Mouse (Mus musculus): ENCODE measurements around the gene Orc1. TPM values are rescaled to one million over a fixed set of nuclear protein-coding genes. Genes with fewer than 3 reads are reported as not detected.

The Orc1 gene
- polyA plus RNA-seq, 1 experiment from 2014 or later, result 3.1 TPM

DNA sequence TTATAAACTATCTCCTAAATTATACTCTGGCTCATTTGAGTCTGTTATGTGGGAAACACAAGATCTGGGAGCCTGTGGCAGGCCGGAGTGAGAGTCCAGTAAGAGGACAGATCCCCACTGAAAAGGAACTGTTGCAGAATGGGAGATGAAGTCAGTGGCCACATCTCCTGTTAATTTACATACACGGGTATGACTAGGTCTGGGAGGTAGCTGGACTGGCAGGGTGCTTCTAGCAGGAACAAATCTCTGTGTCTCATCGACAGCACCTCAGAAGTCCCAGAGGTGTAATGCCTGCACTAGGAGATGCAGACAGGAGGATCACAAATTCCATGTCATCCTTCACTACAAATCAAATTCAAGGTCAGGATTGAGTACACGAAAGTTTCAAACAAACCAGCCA lies 39.4 kb downstream of the Orc1 start:
- WGBS, result 72% methylated on average over 4 of the region's 4 CpGs
- Histone ChIP-seq H3K4me3 (peak overlapping the region; percentile 87), H3K27me3 (no peaks in the 10 kb centered on the region), H3K4me2 (peak overlapping the region; percentile 68), H3K9ac (no peak overlapping the region), H3K36me3 (no peaks in the 10 kb centered on the region), H3K27ac (no peak overlapping the region), H3K9me3 (replicated peaks) (no peaks in the 10 kb centered on the region), H3K4me1 (replicated peaks) (peaks cover 13% of the 10 kb centered on the region)
- ATAC-seq (replicated peaks; ENCODE audit: insufficient number of reproducible peaks, insufficient read depth, low FRiP score, low read depth), result no peak

DNA sequence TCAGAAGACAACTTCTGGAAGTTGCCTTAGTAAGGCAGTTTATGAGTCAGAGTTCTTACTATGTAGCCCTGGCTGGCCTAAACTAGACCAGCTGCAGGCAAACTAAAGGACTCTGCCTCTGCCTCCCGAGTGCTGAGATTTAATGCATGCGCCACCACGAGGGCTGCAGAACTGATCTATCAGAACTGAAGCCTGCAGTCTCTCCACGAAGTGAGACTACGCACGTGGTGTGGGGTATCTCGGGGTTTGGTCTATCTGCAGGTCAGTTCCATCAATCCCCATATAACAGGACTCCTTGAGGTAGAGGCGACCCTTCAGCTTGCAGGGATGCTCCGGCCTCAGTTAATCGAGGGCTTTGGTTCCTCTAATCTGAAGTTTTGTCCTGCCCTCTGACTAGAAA lies 39.9 kb downstream of the Orc1 start:
- no peaks in the 10 kb centered on the region for H3K27me3 ChIP-seq
- peaks cover 4% of the 10 kb centered on the region; the same call in 1 of the 2 replicates for H3K36me3 ChIP-seq
- peak overlapping the region; percentile 68 for H3K4me2 ChIP-seq
- peak overlapping the region; percentile 95 for H3K9ac ChIP-seq
- H3K4me1 ChIP-seq (replicated peaks), result peaks cover 13% of the 10 kb centered on the region
- H3K4me3 ChIP-seq, result peak overlapping the region; percentile 87
- peak overlapping the region; percentile 84 for H3K27ac ChIP-seq
- WGBS, result 2% methylated on average over 10 of the region's 10 CpGs
- H3K9me3 ChIP-seq (replicated peaks), result no peaks in the 10 kb centered on the region
- ATAC-seq (replicated peaks; ENCODE audit: insufficient number of reproducible peaks, insufficient read depth, low FRiP score, low read depth), result peak; percentile 28; the same call in 1 of the 2 replicates

DNA sequence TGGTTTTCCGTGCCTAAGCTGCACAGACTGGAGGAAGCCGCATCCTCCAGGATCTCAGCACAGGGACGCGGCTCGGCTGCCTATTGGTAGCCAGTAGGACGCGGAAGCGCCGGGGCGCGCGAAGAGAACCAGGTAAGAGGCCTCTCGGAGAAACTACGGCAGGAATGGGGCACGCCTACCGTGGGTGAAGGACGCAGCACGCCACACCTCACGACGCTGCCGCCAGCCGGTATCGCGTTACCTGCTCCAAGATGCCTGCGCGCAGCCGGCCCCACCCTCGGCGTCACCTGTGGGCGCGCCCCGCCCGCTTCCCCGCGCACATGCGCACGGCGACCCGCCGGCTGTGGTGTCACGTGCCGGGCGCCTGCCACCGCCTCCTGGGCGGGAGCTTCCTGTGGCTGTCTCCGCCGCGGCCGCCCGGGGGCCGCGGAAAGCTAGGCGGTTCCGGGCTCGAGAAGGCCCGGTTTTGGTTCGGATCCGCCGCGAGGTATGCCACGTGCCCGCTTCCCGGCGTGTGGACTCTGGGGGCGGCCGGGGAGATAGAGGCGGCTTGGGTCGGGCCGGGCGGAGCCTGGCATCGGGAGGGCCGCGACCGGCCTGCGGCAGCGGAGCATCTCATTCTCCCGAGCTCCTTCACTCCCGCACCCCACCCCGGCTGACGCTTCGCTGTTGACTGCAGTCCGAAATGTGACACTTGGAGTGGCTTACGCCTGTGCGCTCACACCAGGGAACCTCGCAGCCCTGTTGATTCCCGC lies 40.5 kb downstream of the Orc1 start, which contains the start of gene Cc2d1b:
Gene Cc2d1b, plus strand, starts transcription at position 354 of the 755 bp plus-strand sequence.
- Histone ChIP-seq H3K4me3 (peak within 1 kb of the TSS; percentile 87), H3K27me3 (no peaks in the 10 kb centered on the region), H3K4me2 (peak within 1 kb of the TSS; percentile 68), H3K36me3 (peaks cover 9% of the 10 kb centered on the region), H3K9me3 (replicated peaks) (no peaks in the 10 kb centered on the region), H3K27ac (peak within 1 kb of the TSS; percentile 84), H3K4me1 (replicated peaks) (peaks cover 13% of the 10 kb centered on the region), H3K9ac (peak within 1 kb of the TSS; percentile 95)
- under 1% methylated on average over 86 of the region's 86 CpGs for WGBS
- peak; percentile 93 for ATAC-seq (replicated peaks; ENCODE audit: insufficient number of reproducible peaks, insufficient read depth, low FRiP score, low read depth)

DNA sequence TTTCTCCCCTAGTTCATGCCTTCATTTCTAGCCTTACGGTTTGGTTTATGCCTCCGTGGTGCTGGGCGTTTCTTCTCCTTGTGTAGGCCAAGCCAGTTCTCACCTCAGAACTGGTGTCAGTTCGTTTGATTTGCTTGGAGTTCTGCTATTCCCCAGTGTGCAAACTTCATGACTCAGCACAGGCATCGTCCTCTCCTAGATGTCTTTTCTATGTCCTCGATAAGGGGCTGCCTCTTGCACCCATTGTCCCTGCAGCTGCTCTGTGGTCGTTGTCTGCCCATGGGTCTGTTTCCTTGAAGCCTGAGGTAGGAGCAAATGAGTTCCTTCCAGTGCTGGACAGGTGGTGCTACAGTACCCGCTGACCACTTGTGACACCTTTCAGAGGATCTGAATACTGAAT lies 41.3 kb downstream of the Orc1 start:
- no peaks in the 10 kb centered on the region for H3K9me3 ChIP-seq (replicated peaks)
- H3K4me2 ChIP-seq, result peak overlapping the region; percentile 68
- H3K4me3 ChIP-seq, result peak overlapping the region; percentile 87
- peak overlapping the region; percentile 95 for H3K9ac ChIP-seq
- peaks cover 13% of the 10 kb centered on the region for H3K4me1 ChIP-seq (replicated peaks)
- H3K27me3 ChIP-seq, result no peaks in the 10 kb centered on the region
- H3K27ac ChIP-seq, result peak overlapping the region; percentile 84
- peaks cover 16% of the 10 kb centered on the region for H3K36me3 ChIP-seq
- WGBS, result 16% methylated on average over 8 of the region's 8 CpGs
- no peak for ATAC-seq (replicated peaks; ENCODE audit: insufficient number of reproducible peaks, insufficient read depth, low FRiP score, low read depth)

DNA sequence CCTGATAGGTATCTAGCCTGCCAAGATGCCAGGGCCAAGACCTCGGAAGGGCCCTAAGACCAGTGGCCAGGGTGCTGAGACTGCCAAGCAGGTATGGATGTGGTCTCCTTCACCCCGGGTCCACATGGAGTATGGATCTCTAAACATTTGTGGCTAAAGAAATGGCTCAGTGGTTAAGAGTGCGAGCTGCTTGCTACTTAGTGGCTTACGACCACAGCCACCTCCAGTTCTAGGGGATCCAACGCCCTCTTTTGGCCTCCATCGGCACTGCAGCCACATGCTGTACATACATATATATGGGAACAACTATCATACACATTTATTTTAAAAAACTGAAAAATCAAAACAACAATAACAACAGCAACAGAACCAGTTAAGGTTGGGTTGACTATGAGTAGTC lies 42.3 kb downstream of the Orc1 start:
- no peaks in the 10 kb centered on the region for H3K27me3 ChIP-seq
- no peak overlapping the region for H3K4me3 ChIP-seq
- no peak overlapping the region for H3K4me2 ChIP-seq
- H3K27ac ChIP-seq, result no peak overlapping the region
- peaks cover 13% of the 10 kb centered on the region for H3K4me1 ChIP-seq (replicated peaks)
- WGBS, result 90% methylated on average over 6 of the region's 6 CpGs
- no peak overlapping the region for H3K9ac ChIP-seq
- peaks cover 23% of the 10 kb centered on the region for H3K36me3 ChIP-seq
- no peak for ATAC-seq (replicated peaks; ENCODE audit: insufficient number of reproducible peaks, insufficient read depth, low FRiP score, low read depth)
- no peaks in the 10 kb centered on the region for H3K9me3 ChIP-seq (replicated peaks)

DNA sequence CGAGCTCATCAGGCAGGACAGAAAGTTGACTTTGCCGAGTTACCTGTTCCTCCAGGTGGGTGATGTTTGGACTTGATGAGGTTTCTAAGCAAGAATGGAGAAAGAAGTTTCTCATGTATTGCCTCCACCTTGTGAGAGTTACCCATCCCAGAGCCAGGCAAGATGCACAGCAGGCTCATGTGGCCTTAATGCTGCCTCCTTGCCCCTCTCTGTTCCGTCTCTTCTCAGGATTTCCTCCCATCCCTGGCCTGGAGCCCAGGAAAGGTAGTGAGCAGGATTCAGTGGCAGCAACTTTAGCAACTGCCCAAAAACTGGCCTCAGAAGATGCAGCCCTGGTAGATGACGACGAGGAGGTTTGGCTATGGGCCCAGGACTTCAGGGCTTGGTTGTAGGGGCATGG lies 47.8 kb downstream of the Orc1 start:
- no peaks in the 10 kb centered on the region for H3K4me1 ChIP-seq (replicated peaks)
- no peaks in the 10 kb centered on the region for H3K9me3 ChIP-seq (replicated peaks)
- WGBS, result 80% methylated on average over 5 of the region's 5 CpGs
- no peak for ATAC-seq (replicated peaks; ENCODE audit: insufficient number of reproducible peaks, insufficient read depth, low FRiP score, low read depth)
- H3K9ac ChIP-seq, result no peak overlapping the region
- no peak overlapping the region for H3K27ac ChIP-seq
- peaks cover 67% of the 10 kb centered on the region for H3K36me3 ChIP-seq
- H3K27me3 ChIP-seq, result no peaks in the 10 kb centered on the region
- H3K4me3 ChIP-seq, result no peak overlapping the region
- H3K4me2 ChIP-seq, result no peak overlapping the region

DNA sequence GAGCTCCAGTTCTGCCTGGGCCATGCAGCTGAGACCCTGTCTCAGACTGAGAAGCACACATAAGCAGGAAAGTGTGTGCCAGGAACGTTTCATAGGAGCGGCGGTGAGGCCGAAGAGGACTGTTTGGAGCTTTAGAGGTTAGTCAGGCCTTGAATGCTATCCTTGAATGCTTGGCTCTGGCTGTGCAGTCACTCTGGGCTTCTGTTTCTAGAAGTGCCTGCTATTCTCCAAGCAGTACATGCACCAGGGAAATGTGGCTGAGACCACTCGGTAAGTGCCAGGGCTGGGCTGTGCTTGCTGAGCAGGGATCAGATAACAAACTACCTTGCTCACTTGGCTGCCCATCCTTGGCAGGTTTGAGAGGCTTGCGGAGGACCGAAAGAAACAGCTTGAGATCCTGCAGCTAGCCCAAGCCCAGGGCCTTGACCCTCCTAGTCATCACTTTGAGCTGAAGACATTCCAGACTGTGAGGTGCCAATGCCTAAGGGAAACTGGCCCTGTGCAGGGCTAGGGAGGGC lies 50.2 kb downstream of the Orc1 start:
- Histone ChIP-seq H3K36me3 (peaks cover 80% of the 10 kb centered on the region), H3K27me3 (no peaks in the 10 kb centered on the region), H3K4me1 (replicated peaks) (no peaks in the 10 kb centered on the region), H3K27ac (no peak overlapping the region), H3K9ac (no peak overlapping the region), H3K4me2 (no peak overlapping the region), H3K4me3 (no peak overlapping the region), H3K9me3 (replicated peaks) (no peaks in the 10 kb centered on the region)
- no peak for ATAC-seq (replicated peaks; ENCODE audit: insufficient number of reproducible peaks, insufficient read depth, low FRiP score, low read depth)
- WGBS, result 88% methylated on average over 7 of the region's 7 CpGs

DNA sequence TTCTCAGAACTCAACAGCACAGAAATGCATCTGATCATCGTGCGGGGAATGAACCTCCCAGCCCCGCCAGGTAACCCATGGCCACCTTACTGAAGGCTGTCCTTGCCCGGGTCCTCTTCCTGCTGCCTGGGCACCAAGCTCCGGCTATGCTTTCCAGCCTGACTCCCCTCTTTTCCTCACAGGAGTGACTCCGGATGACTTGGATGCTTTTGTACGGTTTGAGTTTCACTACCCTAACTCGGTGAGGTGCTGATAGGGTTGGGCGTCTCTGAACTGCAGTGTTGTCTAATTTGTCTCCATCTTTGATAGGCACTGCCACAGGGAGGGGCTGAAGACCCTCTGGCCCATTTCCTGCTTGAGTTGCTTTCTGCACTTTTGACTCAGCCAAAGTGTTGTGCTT lies 50.9 kb downstream of the Orc1 start:
- Histone ChIP-seq H3K4me2 (no peak overlapping the region), H3K9me3 (replicated peaks) (no peaks in the 10 kb centered on the region), H3K27me3 (no peaks in the 10 kb centered on the region), H3K9ac (no peak overlapping the region), H3K36me3 (peaks cover 80% of the 10 kb centered on the region), H3K4me3 (no peak overlapping the region), H3K4me1 (replicated peaks) (no peaks in the 10 kb centered on the region), H3K27ac (no peak overlapping the region)
- no peak for ATAC-seq (replicated peaks; ENCODE audit: insufficient number of reproducible peaks, insufficient read depth, low FRiP score, low read depth)
- WGBS, result 90% methylated on average over 9 of the region's 9 CpGs

DNA sequence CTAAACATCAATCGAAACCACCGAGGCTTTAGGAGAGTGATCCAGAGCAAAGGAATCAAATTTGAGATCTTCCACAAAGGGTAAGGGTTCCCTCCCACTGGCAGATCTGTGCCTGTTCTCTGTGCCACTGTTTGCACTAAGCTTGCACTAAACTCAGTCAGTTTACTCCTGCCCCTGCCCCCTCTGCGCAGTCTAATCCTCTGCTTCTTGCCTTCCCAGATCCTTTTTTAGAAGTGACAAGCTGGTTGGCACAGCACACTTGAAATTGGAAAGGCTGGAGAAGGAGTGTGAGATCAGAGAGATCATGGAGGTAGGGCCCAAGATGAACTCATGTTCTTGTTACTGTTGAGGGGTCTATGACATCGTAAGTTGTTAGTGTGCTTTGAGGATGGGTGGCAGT lies 52.4 kb downstream of the Orc1 start:
- ATAC-seq (replicated peaks; ENCODE audit: insufficient number of reproducible peaks, insufficient read depth, low FRiP score, low read depth), result no peak
- Histone ChIP-seq H3K27me3 (no peaks in the 10 kb centered on the region), H3K4me2 (no peak overlapping the region), H3K27ac (no peak overlapping the region), H3K4me3 (no peak overlapping the region), H3K9me3 (replicated peaks) (no peaks in the 10 kb centered on the region), H3K36me3 (peaks cover 78% of the 10 kb centered on the region), H3K9ac (no peak overlapping the region), H3K4me1 (replicated peaks) (no peaks in the 10 kb centered on the region)
- WGBS, result 92% methylated on average over 4 of the region's 4 CpGs

DNA sequence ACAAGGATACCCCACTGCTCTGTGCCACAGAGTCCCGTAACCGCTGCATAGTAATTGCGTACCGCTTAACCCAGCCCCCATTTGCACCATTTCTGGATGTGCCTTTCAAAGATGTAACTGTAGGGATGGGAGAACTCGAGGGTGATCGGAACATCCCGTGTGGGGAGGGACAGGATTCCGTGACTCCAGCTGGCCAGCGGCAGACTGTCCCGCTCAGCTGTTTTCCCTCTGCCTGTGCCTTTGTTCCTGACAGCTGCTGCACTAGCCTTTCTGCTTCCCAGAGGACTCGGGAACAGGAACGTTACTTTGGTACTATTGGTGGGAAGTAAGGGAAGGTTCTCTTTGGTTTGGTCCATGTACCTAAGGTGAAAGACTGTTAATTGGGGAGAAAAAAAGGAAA lies 54.5 kb downstream of the Orc1 start:
- peaks cover 70% of the 10 kb centered on the region for H3K36me3 ChIP-seq
- no peak overlapping the region for H3K9ac ChIP-seq
- no peak for ATAC-seq (replicated peaks; ENCODE audit: insufficient number of reproducible peaks, insufficient read depth, low FRiP score, low read depth)
- no peaks in the 10 kb centered on the region for H3K9me3 ChIP-seq (replicated peaks)
- no peak overlapping the region for H3K4me3 ChIP-seq
- no peak overlapping the region for H3K27ac ChIP-seq
- WGBS, result 83% methylated on average over 12 of the region's 12 CpGs
- H3K4me1 ChIP-seq (replicated peaks), result no peaks in the 10 kb centered on the region
- no peaks in the 10 kb centered on the region for H3K27me3 ChIP-seq
- no peak overlapping the region for H3K4me2 ChIP-seq

DNA sequence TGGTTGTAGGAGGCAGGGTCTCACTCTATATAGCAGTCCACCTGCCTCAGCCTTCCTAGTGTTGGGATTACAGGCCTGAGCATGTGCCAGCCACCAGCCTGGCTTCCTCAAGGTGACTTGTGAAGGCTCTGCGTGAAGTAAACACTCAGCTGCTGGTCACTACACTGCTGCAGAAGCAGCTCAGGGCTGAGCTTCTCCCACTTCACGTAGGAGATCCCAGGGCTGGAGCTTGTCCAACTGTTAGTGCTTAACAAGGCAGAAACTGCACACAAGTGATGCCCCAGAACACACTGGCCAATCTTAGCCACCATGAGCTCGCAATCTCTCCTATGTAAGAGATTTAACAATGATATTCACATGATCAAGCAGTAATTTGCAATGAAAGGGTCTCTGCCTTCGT lies 55.5 kb downstream of the Orc1 start:
- 81% methylated on average over 4 of the region's 4 CpGs for WGBS
- Histone ChIP-seq H3K9ac (no peak overlapping the region), H3K36me3 (peaks cover 62% of the 10 kb centered on the region)

DNA sequence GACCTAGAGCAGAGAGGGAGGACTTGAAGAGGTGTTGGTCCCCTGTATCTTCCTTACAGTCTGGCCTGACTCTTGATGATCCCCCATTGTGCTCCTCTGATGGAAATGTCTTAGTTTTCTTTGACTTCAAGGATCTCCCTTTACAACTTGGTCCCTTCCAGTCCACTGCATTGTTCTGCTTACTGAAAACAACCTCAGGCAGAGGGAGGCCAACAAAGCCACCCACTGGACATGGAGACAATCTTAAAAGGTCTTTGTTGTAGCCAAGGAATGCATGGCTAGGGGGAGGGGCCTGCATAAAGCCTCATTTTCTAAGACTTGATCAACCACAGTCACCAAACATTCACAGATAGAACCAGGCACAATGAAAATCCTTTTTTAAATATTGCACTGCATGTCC lies 55.9 kb downstream of the Orc1 start:
- no peak for ATAC-seq (replicated peaks; ENCODE audit: insufficient number of reproducible peaks, insufficient read depth, low FRiP score, low read depth)
- no peak overlapping the region for H3K4me3 ChIP-seq
- no peaks in the 10 kb centered on the region for H3K27me3 ChIP-seq
- H3K27ac ChIP-seq, result no peak overlapping the region
- H3K36me3 ChIP-seq, result peaks cover 58% of the 10 kb centered on the region
- H3K4me1 ChIP-seq (replicated peaks), result no peaks in the 10 kb centered on the region
- H3K9me3 ChIP-seq (replicated peaks), result no peaks in the 10 kb centered on the region
- no peak overlapping the region for H3K4me2 ChIP-seq
- no peak overlapping the region for H3K9ac ChIP-seq

More for the DNA sequence above, 55.5 kb downstream of the Orc1 start:
- Histone ChIP-seq H3K4me3 (no peak overlapping the region), H3K27me3 (no peaks in the 10 kb centered on the region), H3K27ac (no peak overlapping the region), H3K4me2 (no peak overlapping the region), H3K4me1 (replicated peaks) (no peaks in the 10 kb centered on the region), H3K9me3 (replicated peaks) (no peaks in the 10 kb centered on the region)
- no peak for ATAC-seq (replicated peaks; ENCODE audit: insufficient number of reproducible peaks, insufficient read depth, low FRiP score, low read depth)
